Comparison of ENCODE assay signal across 8 mouse cellular contexts in genomic region chr5:134314068-134314674, GRCm38 (mm10). TPM values are rescaled to one million over a fixed set of nuclear protein-coding genes. Genes with fewer than 3 reads are reported as not detected.
DNase-seq lines count a peak whose midpoint lies in the region; ATAC-seq and TF ChIP-seq lines count a peak whose summit lies in the region.

No protein-coding gene starts in this region.

- TF ChIP-seq CTCF in testis, adult 2 months (IDR thresholded peaks at IDR 0.05; ENCODE audit: control insufficient read depth, insufficient read depth, insufficient replicate concordance, low read depth, low read length) = no peak

- WGBS in forebrain, embryonic 16.5 days = under 1% methylated on average over 41 of the region's 64 CpGs
- 0% methylated on average over 39 of the region's 64 CpGs for WGBS in kidney, embryonic 15.5 days
- 0% methylated on average over 56 of the region's 64 CpGs for WGBS in midbrain, embryonic 11.5 days

- H3K4me2 ChIP-seq in forebrain, embryonic 16.5 days (ENCODE audit: low read length) = peak overlapping the region; percentile 62
- H3K4me2 ChIP-seq in kidney, embryonic 15.5 days = peak overlapping the region; percentile 75
- H3K4me2 ChIP-seq in midbrain, embryonic 11.5 days = peak overlapping the region; percentile 74

- peak overlapping the region; percentile 98 for H3K9ac ChIP-seq in forebrain, embryonic 16.5 days (replicated peaks; ENCODE audit: low read depth, low read length)
- peak overlapping the region; percentile 99 for H3K9ac ChIP-seq in kidney, embryonic 15.5 days
- peak overlapping the region; percentile 100 for H3K9ac ChIP-seq in midbrain, embryonic 11.5 days (ENCODE audit: low read length)

- TF ChIP-seq POLR2A in testis, adult 2 months (IDR thresholded peaks at IDR 0.05; ENCODE audit: control insufficient read depth, low read depth, low read length) = 0 out of 2 replicates have a peak, but pooled peaks have one; percentile 6

- H3K4me3 ChIP-seq in brown adipose tissue, adult 24 weeks (ENCODE audit: insufficient read depth, low read depth, low read length) = peak overlapping the region; percentile 88
- H3K4me3 ChIP-seq in forebrain, embryonic 16.5 days (replicated peaks; ENCODE audit: low read length) = peak overlapping the region; percentile 81
- H3K4me3 ChIP-seq in kidney, embryonic 15.5 days (replicated peaks) = peak overlapping the region; percentile 90
- peak overlapping the region; percentile 90 for H3K4me3 ChIP-seq in midbrain, embryonic 11.5 days (ENCODE audit: low read depth, low read length)
- H3K4me3 ChIP-seq in testis, adult 2 months (ENCODE audit: control insufficient read depth, low read depth, low read length) = peak overlapping the region; percentile 95

- ATAC-seq in forebrain, embryonic 16.5 days = peak; percentile 29
- peak; percentile 23 for ATAC-seq in kidney, embryonic 15.5 days (replicated peaks; ENCODE audit: low FRiP score)
- ATAC-seq in midbrain, embryonic 11.5 days (ENCODE audit: low FRiP score) = peak; percentile 54

- peak; percentile 41 to 47 for DNase-seq in layer of hippocampus, postnatal 36 days
- no peak for DNase-seq in layer of hippocampus, postnatal 25 days (ENCODE audit: extremely low spot score in 1 of 2, low spot score in 1 of 2)
- peak; percentile 96 for DNase-seq in midbrain, embryonic 11.5 days (ENCODE audit: low spot score, missing footprints)
- DNase-seq in layer of hippocampus, adult 9-11 months = no peak

- peaks cover 5% of the 10 kb centered on the region; the same call in 1 of the 2 replicates for H3K4me1 ChIP-seq in brown adipose tissue, adult 24 weeks (ENCODE audit: control insufficient read depth, insufficient read depth, insufficient read length, low read length)
- H3K4me1 ChIP-seq in forebrain, embryonic 16.5 days (replicated peaks; ENCODE audit: control insufficient read depth, insufficient read depth, low read length) = peaks cover 31% of the 10 kb centered on the region
- peaks cover 43% of the 10 kb centered on the region for H3K4me1 ChIP-seq in kidney, embryonic 15.5 days
- peaks cover 22% of the 10 kb centered on the region for H3K4me1 ChIP-seq in midbrain, embryonic 11.5 days (ENCODE audit: control insufficient read depth, insufficient read depth, low read length)
- peaks cover 14% of the 10 kb centered on the region for H3K4me1 ChIP-seq in testis, adult 2 months (ENCODE audit: control insufficient read depth, insufficient read depth, low read length)

- H3K9me3 ChIP-seq in forebrain, embryonic 16.5 days (ENCODE audit: control insufficient read depth, low read length) = no peaks in the 10 kb centered on the region
- H3K9me3 ChIP-seq in kidney, embryonic 15.5 days (replicated peaks) = no peaks in the 10 kb centered on the region
- H3K9me3 ChIP-seq in midbrain, embryonic 11.5 days (ENCODE audit: control insufficient read depth, low read length) = no peaks in the 10 kb centered on the region

- H3K27me3 ChIP-seq in forebrain, embryonic 16.5 days (replicated peaks; ENCODE audit: control insufficient read depth, insufficient read depth, low read length) = no peaks in the 10 kb centered on the region
- no peaks in the 10 kb centered on the region for H3K27me3 ChIP-seq in kidney, embryonic 15.5 days
- H3K27me3 ChIP-seq in midbrain, embryonic 11.5 days (ENCODE audit: control insufficient read depth, insufficient read depth, low read length) = no peaks in the 10 kb centered on the region
- H3K27me3 ChIP-seq in testis, adult 2 months (ENCODE audit: control insufficient read depth, insufficient read depth, low read length) = no peaks in the 10 kb centered on the region

- H3K27ac ChIP-seq in brown adipose tissue, adult 24 weeks (replicated peaks; ENCODE audit: low read depth, low read length) = peak overlapping the region; percentile 99
- peak overlapping the region; percentile 99 for H3K27ac ChIP-seq in forebrain, embryonic 16.5 days (ENCODE audit: low read length)
- H3K27ac ChIP-seq in kidney, embryonic 15.5 days = peak overlapping the region; percentile 100
- peak overlapping the region; percentile 99 for H3K27ac ChIP-seq in midbrain, embryonic 11.5 days (ENCODE audit: low read depth, low read length)
- H3K27ac ChIP-seq in testis, adult 2 months (ENCODE audit: control insufficient read depth, insufficient read depth, low read depth, low read length) = peak overlapping the region; percentile 97

- peaks cover 11% of the 10 kb centered on the region; the same call in 1 of the 2 replicates for H3K36me3 ChIP-seq in forebrain, embryonic 16.5 days (ENCODE audit: control insufficient read depth, insufficient read depth)
- H3K36me3 ChIP-seq in kidney, embryonic 15.5 days = peaks cover 25% of the 10 kb centered on the region
- peaks cover 5% of the 10 kb centered on the region for H3K36me3 ChIP-seq in midbrain, embryonic 11.5 days (ENCODE audit: control insufficient read depth, insufficient read depth, low read length)
- no peaks in the 10 kb centered on the region; the same call in 1 of the 2 replicates for H3K36me3 ChIP-seq in testis, adult 2 months (ENCODE audit: control insufficient read depth, insufficient read depth, low read length)

RNA-seq across cellular contexts. Expression of gene Gtf2i, which starts 0.4 kb away (rescaled TPM):
- 100 to 1,000 TPM; 215 to 234 TPM for total RNA-seq in layer of hippocampus, postnatal 36 days (2021)
- 100 to 1,000 TPM; 216 to 223 TPM for total RNA-seq in layer of hippocampus, postnatal 25 days (2021)
- polyA plus RNA-seq in brown adipose tissue, adult 24 weeks (2012; ENCODE audit: insufficient read depth, insufficient read length, missing spikeins) = 55.8 and 75.9 TPM in 2 replicates
- polyA plus RNA-seq in forebrain, embryonic 16.5 days (2015; fragmentation: Nextera tagmentation; extraction: Ambion mirVana) = 168 and 187 TPM in 2 replicates
- 196 and 197 TPM in 2 replicates for polyA plus RNA-seq in kidney, embryonic 15.5 days (2015; fragmentation: Nextera tagmentation; extraction: Ambion mirVana)
- 179 and 190 TPM in 2 replicates for polyA plus RNA-seq in midbrain, embryonic 11.5 days (2014; fragmentation: Nextera tagmentation; extraction: Ambion mirVana)
- polyA plus RNA-seq in testis, adult 2 months (2012; rRNA removed) = 79.9 and 84.4 TPM in 2 replicates

Comparison
In these comparisons a context has a peak if more than half of its experiments do, and no peak if none do; other contexts are left out.
1. DNase-seq: peak in layer of hippocampus, postnatal 36 days (2 of 2) and midbrain, embryonic 11.5 days (single experiment); none in layer of hippocampus, postnatal 25 days (0 of 2) and layer of hippocampus, adult 9-11 months (single experiment).
2. Peak in every context shown above with its lines, with median percentiles within 50 percentile points of each other: H3K27ac ChIP-seq, H3K4me3 ChIP-seq, ATAC-seq, H3K4me2 ChIP-seq and H3K9ac ChIP-seq.